Mouse (Mus musculus): Measurements from ENCODE around the gene Cnih1.

- no peak for TF ChIP-seq CTCF (conservative IDR thresholded peaks at IDR 0.05; ENCODE audit: insufficient read depth, insufficient read length, low read depth, low read length)
- no peak for TF ChIP-seq POLR2A (IDR thresholded peaks at IDR 0.05; ENCODE audit: low read depth, low read length)
These were observed 3.0 kb downstream of the Cnih1 start for GRCm38 (mm10) chr14:46785247-46785646.
